Mouse (Mus musculus): ENCODE data around the gene Olfr103.

Olfr103 gene

DNA sequence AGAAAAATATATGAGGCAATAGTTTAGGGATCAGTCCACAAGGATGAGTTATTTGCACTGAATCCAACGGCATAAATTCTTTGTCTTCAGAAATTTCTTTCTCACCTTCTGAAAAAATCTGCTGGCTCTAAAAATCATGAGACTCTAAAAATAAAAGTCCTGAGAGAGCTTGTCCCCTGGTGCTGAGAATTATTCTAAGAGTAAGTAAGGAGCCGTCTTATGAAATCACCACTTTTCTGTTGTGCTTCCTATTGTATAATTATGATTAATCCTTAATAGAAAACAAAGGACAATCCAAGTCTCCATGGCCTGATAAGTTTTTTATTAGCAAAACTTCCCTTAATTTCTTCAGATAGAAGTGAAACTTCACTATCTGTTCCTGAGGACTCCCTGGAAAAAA is at the start of gene Olfr103:
Olfr103 (minus strand) TSS at position 101 of the 400 bp plus-strand sequence.
- DNase-seq = no peak

DNA sequence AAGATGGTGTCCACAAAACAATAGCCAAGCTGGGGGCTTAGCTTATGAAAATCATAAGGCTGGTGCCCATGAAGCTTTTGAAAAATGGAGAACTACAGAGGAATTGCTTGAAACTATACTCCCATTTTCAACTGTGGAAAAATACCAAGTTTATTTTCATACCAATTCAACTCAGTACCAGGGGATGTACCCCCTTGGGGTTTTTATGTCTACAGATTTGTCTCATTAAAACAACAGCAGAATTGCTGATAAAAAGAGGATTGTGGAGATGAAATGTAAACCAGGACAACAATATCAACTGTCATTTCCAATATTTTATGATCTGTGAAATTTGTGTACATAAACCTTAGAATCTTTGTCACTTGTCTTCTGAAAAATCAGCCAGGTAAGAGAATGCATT is 39.2 kb upstream of the Olfr103 start, which contains the start of gene Olfr105-ps:
Olfr105-ps (plus strand) TSS at position 301 of the 400 bp plus-strand sequence.
- no peak for DNase-seq

DNA sequence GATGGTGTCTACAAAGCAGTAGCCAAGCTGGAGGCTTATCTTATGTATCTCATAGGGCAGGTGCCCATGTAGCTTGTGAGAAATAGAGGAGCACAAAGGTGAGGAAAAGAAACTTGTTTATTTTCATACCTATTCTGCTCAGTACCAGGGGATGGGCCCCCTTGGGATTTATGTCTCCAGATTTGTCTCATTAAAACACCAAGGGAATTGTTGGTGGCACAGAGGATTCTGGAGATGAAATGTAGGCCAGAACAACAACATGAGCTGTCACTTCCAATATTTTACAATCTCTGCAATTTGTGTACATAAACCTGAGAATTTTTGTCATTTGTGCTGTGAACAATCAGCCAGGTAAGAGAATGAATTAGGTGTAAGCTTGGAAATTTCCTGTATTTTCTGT is 19.8 kb upstream of the Olfr103 start, which contains the start of gene Olfr104-ps:
Olfr104-ps (plus strand) TSS at position 301 of the 400 bp plus-strand sequence.
- DNase-seq = no peak

GRCm38 (mm10) chr17:37316954-37317353 is 22.5 kb downstream of the Olfr103 start, which contains the start of gene Olfr102:
TSS of gene Olfr102 (minus strand) at chr17:37317054.
- DNase-seq = no peak

- DNase-seq = no peak
These were observed 29.3 kb downstream of the Olfr103 start for GRCm38 (mm10) chr17:37310146-37310699.

DNA sequence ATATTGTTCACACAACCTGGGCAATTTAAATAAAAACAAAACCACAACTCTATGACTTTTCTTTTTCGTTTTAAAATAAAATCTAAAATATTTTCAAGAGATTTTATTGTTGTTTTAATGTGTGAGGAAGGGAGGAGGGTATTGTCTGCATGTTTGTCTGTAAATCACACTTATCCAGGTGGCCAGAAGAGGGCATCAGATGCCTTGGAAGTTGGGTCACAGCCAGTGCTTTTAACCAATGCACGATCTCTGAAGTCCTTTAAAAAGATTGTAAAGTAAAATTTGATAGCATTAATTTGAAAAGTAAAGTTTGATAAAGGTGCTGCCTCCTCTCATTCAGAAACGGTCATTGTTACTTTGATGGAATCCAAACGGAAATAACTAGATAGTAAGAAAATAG is 31.0 kb downstream of the Olfr103 start:
- no peak for DNase-seq

- DNase-seq = no peak
These were observed 35.3 kb downstream of the Olfr103 start, which contains the start of gene Olfr101 for GRCm38 (mm10) chr17:37304213-37304612. TSS of gene Olfr101 (minus strand) at chr17:37304313.

Data from right cerebral cortex, adult 18-20 months (tissue).